Mouse (Mus musculus): ENCODE measurements around the gene Ank3.

Ank3 gene

DNA sequence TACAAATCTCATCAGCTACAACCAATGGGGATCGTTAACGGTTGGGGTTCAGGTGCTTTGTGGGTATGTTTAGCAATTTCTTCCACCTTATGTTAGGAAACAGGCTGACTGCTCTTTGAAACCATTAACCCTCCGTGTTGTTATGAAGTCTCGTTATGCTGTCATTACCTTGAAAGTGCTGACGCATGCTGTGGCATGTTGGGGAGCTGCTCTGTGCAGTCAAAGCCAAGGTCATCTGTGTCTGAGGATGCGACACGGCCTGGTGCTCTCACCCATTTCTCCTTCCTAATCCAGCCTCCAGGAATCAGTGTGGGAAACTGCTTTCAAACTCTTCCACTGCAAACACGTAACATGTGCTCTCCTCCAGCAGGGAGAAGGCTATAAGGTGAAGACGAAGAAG lies 616.6 kb downstream of the Ank3 start:
- peak; percentile 58 to 68 for DNase-seq (ENCODE audit: inconsistent age in 2 of 2, low spot score in 1 of 2)

DNA sequence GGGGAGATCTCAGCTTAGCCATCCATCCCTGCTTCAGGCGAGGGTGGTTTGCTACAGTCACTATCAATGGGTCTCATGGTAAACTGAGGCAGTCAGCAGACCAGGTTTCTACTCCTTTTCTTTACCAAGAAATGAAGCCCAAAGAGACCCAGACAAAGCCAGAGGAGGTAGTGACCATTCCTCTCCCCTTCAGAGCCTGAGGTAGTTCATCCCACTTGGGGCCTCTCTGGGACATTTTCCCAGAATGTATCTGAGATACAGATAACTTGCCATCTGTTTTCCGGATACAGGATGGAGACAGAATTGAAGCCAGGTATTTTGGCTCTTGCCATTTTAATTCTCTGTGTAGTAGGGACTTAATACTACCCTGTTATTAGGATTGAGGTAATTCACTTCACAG lies 620.1 kb downstream of the Ank3 start:
- no peak for DNase-seq (ENCODE audit: inconsistent age in 2 of 2, low spot score in 1 of 2)

DNA sequence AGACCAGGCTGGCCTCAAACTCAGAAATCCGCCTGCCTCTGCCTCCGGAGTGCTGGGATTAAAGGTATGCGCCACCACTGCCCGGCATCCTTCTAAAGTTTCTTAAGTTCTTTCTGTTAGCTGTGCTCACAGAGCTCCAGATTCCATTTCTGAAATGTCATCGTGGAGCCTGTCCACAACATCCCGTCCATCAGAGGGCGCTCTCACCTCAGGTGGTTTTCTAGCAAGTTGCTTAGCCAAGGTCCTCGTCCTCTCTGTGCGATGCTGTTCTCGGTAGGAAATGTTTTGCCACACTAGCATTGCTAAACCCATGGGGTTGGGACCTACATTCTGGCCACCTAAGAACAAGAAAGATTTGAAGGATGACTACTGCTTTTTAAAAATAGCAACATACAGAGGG lies 623.1 kb downstream of the Ank3 start:
- DNase-seq (ENCODE audit: inconsistent age in 2 of 2, low spot score in 1 of 2), result peak; percentile 78 to 92

DNA sequence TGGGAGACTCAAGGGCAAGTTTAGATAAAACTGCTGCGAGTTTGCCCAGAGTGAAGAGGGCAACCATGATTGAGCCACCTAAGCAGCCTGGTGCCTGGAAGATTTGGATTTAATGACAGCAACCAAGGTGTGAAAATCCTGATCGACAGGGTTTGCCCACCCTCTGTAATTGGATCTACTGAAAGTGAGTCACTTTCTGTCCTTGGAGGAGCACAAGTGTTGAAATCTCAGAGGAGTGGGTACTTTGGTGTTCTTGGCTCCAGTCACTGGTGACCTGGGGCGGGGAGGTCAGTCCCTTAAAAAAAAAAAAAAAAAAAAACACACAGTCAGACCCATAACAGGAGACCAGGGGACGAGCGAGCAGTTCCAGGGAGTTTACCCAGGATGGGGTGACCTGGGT lies 624.0 kb downstream of the Ank3 start:
- no peak for DNase-seq (ENCODE audit: inconsistent age in 2 of 2, low spot score in 1 of 2)

DNA sequence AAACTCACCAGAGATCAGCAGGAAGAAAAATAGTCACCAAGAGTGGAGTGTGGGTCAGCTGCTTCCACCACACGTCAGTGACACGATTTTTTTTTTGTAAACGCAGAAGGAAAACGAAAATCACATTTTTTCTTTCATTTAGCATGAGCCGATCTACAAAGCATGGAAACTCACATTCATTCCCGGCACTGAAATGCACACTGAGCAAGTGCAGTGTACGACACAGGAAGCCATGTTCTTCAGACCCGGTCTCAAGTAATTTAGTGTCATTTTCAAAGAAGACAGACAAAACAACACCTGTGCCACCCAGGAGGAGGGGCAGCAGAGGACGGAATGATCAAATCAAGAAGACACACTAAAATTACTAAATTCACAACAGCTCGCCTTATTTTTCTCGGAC lies 625.3 kb downstream of the Ank3 start:
- DNase-seq (ENCODE audit: inconsistent age in 2 of 2, low spot score in 1 of 2), result no peak

DNA sequence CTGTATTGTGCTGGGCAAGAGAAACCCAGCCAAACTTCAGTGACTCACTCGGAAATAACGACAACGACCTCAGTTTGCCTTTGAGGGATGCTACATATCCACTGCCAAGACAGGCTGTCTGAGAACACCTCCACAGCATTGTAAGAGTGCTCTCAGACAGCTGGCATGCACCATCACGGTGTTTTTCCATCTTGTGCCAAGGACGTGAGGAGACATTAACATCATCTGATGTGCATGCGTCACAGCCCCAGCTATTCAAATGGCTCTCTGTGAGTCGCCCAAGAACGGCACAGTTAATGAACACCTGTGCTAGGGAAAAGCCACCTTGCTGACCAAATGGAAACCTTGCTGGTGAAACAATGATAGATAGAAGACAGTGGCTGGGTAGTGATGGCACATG lies 633.4 kb downstream of the Ank3 start:
- DNase-seq (ENCODE audit: inconsistent age in 2 of 2, low spot score in 1 of 2), result peak; percentile 56 to 69

DNA sequence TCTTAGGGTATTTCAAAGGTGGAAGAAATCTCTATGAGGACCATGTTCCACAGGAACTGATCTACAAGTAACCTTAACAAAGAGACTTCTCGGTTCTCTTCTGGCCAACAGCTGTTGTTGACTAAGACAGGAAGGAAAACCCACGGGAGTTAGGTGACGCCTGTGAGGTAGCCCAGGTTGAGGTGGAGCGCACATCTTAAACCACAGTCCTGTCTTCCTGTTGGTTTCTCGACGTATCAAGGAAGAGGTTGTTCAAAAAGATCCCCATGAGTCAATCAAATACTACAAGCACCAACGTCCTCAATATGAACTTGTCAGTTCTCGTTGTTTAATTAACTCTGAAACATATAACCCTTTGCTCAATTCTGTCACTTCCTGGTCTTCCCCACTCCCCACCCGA lies 634.4 kb downstream of the Ank3 start:
- DNase-seq (ENCODE audit: inconsistent age in 2 of 2, low spot score in 1 of 2), result no peak

DNA sequence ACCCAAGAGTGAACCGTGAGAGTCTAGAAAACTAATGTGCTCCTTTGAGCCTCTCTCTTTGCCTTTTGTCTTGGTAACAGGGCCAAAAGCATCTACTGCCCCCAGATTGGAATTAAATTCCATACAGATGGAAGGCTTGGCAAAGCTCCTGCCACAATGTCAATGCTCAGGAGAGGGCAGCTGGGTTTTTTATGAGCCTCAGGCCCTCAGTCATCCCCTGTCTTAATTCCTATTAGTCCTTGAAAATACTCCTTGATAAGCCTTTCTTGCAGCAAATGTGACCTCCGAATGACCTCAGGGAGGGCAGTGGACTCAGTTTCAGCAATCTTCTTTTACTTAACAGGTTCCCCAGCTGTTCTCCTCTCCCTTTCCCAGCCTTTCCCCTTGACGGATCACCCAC lies 635.3 kb downstream of the Ank3 start:
- no peak for DNase-seq (ENCODE audit: inconsistent age in 2 of 2, low spot score in 1 of 2)

DNA sequence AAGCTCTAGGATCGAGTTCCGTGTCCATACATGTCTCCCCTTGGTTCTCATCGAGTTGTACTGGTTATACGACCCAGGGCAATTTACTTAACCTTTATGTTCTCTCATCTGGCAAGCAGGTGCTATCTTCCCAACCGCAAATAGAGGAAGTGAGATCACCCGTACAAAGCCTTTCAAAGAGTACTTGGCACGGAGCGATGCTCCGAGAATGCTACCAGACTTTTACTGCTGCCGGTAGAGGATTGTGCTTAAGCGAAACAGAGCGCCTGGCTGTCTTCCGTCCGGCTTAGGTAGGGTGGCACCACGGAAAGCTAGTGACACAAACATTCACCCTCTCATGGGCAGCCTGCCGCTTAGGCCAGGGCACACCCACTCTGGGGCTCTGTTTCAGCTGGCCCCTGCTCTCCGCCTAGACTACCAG lies 641.3 kb downstream of the Ank3 start:
- no peak for DNase-seq (ENCODE audit: inconsistent age in 2 of 2, low spot score in 1 of 2)

DNA sequence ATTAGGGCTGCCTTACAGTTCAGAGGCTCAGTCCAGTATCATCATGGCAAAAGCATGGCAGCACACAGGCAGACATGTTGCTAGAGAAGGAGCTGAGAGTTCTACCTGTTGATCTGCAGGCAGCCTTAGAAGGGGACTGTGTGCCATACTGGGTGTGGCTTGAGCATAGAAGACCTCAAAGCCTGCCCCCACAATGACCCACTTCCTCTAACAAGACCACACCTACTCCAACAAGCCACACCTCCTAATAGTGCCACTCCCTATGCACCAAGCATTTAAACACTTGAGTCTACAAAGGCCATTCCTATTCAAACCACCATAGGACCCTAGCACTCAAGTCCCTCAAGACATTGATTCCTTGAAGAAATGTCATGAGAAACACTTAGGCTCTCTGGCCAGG lies 643.0 kb downstream of the Ank3 start:
- no peak for DNase-seq (ENCODE audit: inconsistent age in 2 of 2, low spot score in 1 of 2)

DNA sequence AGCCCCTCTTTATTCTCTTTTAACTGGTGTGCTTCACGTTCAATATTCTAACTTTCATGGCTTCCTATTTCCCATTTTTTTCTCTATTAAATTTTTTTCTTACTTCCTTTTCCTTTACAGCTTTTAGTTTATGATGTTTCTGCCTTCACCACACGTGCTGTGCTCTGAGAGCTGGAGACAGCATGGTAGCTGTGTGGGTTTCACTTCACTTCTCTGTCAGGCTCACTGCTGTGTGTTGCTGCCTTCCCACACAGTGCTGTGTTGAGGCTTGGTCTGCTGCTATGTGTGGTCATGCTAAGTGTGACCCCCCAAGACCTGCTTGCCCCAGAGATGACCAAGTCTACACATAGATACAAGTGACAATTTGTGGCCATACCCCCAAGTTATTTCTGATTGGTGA lies 647.1 kb downstream of the Ank3 start:
- no peak for DNase-seq (ENCODE audit: inconsistent age in 2 of 2, low spot score in 1 of 2)

DNA sequence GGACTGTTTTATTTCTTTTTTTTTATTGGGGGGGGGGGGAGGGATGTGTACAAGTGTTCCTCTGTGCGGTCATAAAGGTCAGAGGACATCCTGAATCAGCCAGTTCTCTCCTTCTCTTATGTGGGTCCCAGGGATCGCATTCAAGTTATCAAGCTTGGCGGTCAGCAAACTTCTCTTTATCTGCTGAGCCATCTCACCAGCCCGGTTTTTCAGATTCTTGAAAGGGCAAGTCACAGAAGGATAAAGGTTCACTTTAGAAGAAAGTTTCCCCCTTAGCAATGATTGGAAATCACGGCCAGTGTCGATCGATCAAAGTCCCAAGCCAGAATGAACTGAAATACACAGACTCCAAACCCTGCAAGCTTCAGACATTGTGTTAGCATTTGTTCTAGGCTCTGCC lies 651.2 kb downstream of the Ank3 start:
- DNase-seq (ENCODE audit: inconsistent age in 2 of 2, low spot score in 1 of 2), result no peak

DNA sequence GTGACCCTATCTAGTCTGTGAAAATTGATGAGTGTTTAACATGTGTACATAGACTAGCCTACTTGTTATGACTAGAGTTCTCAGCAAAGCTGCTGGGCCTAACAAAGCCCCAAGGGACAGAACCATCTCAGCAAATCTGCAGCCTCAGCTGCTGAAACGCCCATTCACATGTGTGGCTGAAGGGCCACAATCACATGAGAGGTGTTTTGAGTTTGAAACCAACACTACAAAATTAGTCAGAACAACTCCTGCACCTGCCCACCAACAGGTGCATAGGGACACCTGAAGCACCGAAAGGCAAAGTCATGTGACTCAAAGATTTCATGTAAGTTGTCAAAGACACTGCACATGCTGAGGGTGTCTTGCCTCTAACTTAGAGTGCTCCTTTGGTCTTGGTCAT lies 656.7 kb downstream of the Ank3 start:
- no peak for DNase-seq (ENCODE audit: inconsistent age in 2 of 2, low spot score in 1 of 2)

DNA sequence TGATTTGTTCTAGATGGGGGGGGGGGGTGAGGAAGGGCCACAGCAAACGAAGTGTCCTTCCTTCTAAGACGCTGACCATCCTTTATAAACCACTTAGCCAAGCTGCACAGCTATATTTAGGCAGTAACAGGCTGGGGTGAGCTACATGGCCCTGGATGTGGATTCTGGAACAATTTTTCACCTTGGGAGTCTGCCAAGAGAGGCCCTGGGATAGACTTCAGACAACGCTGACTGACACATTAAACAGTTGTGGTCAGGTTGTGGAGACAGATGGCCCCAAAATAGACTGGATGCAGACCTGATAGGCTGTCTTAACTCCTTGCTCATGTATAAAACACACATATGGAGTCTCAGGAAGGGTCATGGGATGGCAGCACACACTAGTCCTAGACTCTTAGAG lies 658.5 kb downstream of the Ank3 start:
- DNase-seq (ENCODE audit: inconsistent age in 2 of 2, low spot score in 1 of 2), result peak; percentile 70 to 90

DNA sequence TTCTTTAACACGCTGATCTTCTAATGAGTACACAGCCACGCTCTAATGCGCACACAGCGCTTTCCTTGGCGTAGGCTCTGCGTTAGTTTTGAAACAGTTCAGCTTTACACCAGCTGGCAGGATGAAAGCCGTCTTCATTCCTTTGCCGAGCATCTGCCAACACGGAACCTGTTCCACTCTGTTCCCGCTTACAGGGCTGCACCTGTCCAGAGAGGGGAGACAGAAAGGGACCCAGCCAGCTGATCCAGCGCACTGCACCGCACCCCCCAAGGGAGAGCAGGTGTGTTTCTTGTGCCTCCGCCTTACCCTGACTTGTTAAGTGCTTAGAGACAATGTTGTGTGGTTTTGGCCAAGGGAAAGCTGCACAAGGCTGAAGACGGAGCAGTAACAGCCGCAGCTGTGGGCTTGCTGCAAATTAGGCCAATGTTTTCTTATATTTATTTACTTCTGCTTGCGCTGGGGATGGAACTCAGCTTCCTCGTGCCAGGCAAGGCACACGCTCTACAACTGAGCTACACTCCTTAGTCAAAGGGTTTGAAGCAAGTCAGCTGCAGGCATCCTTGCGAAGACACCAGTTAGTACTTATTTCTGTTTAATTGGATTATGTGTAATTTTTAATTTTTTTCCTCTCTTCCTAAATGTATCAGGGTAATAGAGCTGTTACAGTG lies 661.6 kb downstream of the Ank3 start:
- no peak for DNase-seq (ENCODE audit: inconsistent age in 2 of 2, low spot score in 1 of 2)

DNA sequence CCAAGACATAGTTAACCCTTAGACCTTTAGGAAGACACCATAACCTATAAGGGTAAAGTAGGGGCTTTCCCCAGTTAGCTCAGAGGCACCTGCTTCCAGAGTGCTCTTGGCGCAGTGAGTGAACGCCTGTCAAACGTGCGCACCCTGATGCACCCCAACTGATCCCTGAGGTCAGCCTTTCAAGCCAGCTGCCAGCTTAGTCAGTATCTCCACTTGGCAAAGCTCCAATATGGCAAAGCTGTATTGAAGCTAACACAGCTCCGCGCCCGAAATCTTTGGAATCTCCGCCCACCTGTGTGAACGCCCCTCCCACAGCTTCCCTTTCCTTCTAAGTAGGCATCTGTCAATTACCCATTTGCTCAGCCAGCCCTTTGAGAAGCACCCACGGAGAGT lies 662.1 kb downstream of the Ank3 start:
- DNase-seq (ENCODE audit: inconsistent age in 2 of 2, low spot score in 1 of 2), result peak; percentile 25 to 70

DNA sequence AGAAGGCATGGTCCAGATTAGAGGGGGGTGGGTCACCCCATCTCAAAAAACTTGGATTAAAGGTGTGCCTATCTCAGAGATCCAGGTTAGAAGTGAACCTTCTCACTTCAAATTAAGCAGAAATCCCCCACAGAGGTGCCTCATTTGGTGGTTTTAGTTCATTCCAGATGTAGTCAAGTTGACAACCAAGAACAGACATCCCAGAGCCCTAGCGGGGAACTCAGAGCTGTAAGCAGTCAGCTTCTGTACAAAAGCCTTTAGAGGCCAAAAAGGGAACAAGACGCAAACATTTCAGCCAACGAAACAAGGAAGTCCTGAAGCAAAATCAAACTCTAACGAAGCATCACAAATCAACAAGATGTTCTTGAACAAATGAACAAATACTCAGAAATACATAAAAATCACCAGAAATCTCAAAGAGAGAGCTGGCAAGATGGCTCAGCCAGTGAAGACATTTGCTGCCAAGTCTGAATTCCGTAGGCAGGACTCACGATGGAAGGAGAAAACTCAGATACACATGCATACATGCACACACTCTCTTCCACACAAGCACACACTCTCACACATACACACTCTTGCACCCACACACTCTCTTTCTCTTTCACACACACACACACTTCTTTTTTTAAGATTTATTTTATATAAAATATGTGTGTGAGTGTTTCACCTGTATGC lies 665.4 kb downstream of the Ank3 start:
- DNase-seq (ENCODE audit: inconsistent age in 2 of 2, low spot score in 1 of 2), result no peak

DNA sequence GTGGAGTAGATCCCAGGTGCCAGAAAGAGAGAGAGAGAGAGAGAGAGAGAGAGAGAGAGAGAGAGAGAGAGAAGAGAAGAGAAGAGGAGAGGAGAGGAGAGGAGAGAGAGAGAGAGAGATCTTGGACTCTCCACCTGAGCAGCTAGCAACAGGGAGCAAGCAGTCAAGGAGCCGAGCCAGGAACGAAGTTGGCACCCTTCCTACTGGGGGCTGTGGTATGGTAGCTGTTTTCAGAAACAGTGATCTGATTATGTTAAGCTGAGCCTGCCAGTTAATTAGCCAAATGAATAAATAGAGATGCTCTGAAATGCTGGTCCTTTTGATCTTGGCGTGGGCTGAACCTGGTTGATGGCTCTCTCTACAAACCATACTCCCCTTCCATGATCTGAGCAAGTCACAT lies 666.6 kb downstream of the Ank3 start:
- DNase-seq (ENCODE audit: inconsistent age in 2 of 2, low spot score in 1 of 2), result no peak

DNA sequence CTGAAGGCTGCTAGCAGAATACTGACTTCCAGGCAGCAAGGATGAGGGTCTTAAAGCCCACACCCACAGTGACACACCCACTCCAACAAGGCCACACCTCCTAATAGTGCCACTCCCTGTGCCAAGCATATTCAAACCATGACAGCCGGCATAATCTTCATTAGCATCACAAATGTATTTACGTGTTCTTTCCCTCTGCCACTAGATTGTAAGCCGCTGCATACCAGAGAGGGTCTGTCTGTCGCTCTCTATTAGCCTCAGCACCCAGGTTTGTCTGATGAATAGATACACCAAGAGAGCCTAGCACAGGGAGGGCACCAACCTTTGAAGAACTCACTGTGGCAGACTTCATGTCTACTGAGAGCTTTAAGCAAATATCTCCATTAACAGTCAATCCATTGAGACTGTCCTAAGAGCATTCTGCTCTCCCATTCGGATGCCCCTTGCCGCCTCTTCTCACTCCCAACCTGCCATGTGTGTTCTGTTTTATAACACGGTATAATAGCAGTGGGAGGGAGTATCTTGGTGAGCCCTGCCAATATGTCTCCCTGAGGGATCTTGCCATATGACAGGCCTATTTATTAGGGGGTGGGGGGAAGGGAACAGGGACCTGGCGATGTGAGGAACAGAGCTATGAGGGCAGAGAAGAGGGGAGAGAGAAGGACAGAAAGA lies 668.1 kb downstream of the Ank3 start:
- DNase-seq (ENCODE audit: inconsistent age in 2 of 2, low spot score in 1 of 2), result no peak

DNA sequence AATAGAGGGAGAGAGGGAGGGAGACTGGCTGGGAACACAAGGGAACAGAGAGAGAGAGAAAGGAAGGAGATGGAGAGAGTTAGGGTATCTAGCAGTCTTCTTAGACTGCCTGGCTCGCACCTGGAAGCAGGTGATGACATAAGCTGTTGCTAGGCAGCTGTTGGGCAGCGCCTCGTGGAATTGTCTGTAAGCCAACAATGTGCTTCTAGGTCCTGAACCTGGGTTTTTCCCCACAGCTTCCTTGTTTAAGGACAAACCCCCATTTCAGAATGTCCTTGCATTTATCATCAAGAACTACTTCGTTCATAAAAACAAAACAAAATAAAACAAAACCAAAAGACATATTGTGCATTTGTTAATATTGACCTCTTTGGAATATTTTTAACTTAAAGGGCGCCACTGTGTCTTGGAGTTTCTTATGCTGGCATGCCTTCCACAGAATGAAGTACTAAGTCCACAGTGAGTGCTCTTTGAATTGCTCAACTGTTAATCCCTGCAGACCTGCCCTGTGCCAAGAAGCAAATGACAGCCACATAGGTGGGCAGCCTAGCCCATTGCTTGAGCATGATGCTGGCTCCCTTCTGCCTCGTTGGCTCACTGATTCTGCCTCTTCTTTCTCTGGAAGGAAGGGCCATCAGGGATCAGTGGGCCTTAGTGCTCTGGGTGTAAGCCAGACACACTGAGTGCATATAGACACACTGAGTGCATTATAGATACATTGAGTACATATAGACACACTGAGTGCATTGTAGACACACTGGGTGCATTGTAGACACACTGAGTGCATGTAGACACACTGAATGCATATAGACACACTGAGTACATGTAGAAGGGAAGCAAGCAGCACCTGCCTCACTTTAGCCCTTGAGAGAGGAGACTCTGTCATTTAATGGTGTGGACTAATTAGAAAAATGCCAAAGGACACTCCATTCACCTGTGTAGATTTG lies 668.9 kb downstream of the Ank3 start:
- DNase-seq (ENCODE audit: inconsistent age in 2 of 2, low spot score in 1 of 2), result no peak

DNA sequence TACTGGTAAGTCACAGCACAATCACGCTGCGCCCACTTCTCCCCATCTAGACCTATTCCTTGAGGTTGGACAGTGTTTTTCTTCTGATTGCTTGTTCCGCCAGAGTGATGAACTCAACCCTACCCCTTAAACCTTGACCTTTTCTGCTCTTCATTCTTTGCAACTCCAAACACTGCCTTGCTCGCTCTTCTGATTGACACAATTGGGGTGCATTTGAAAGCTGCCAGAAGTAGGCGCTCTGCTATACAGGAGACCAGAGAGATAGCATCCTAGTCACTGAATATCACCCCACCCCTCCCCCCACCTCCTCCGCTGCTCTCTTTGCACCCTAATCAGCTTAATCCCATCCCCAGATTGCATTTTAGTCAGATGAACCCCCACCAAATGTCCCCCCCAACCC lies 670.7 kb downstream of the Ank3 start:
- peak in 1 of 2 experiments; percentile 36 for DNase-seq (ENCODE audit: inconsistent age in 2 of 2, low spot score in 1 of 2)
